Mouse (Mus musculus) liver, embryonic 14.5 days (tissue): ENCODE data around the gene Ern2. TPM values are rescaled to one million over a fixed set of nuclear protein-coding genes. Genes with fewer than 3 reads are reported as not detected.
A peak's percentile ranks its signal among the peaks of the same experiment; 100 is the strongest.

Experiments
- ATAC-seq: fragments of 200-750 bp; cut with Nextera tagmentation; 2 replicates; pipeline ENCODE4 v1.8.0; 2017; ENCODE audit warnings: moderate number of reproducible peaks, mild to moderate bottlenecking, moderate library complexity; ENCODE audit not compliant: insufficient read depth
- DNase-seq, 3 experiments: peaks; one replicate each; pipeline ENCODE4 v3.0.0-alpha.2; 2012 to 2013; ENCODE audit warnings: low read depth in 3 of 3, low spot score in 3 of 3
- H3K27ac ChIP-seq: fragments of 300-500 bp; sonication (generic); 2 replicates; pipeline ENCODE4 v1.5.1; 2014; ENCODE audit warnings: moderate library complexity, mild to moderate bottlenecking, control low read depth, inconsistent platforms
- H3K27me3 ChIP-seq: fragments of 300-500 bp; sonication (generic); 2 replicates; pipeline ENCODE4 v1.6.1; 2014; ENCODE audit warnings: mild to moderate bottlenecking, low read length, moderate library complexity; ENCODE audit not compliant: control insufficient read depth, insufficient read depth
- H3K36me3 ChIP-seq: fragments of 300-500 bp; sonication (generic); replicated peaks from 2 replicates; pipeline ENCODE4 v1.6.1; 2014; ENCODE audit warnings: low read depth; ENCODE audit not compliant: control insufficient read depth, insufficient read depth
- H3K4me1 ChIP-seq, 2 experiments: fragments of 200-500 bp in 1 of 2; fragments of 300-500 bp in 1 of 2; sonication (generic) in 1 of 2; replicated peaks; 2 replicates each; pipeline ENCODE4 v1.6.1; 2012 to 2014; ENCODE audit warnings: antibody characterized with exemption in 1 of 2, inconsistent platforms in 1 of 2, low read length in 1 of 2; ENCODE audit not compliant: control insufficient read depth in 2 of 2, insufficient read depth in 2 of 2
- H3K4me2 ChIP-seq: fragments of 300-500 bp; sonication (generic); 2 replicates; pipeline ENCODE4 v1.6.1; 2014; ENCODE audit warnings: low read depth, mild to moderate bottlenecking, control low read depth, moderate library complexity
- H3K4me3 ChIP-seq, 2 experiments: fragments of 200-500 bp in 1 of 2; fragments of 300-500 bp in 1 of 2; sonication (generic) in 1 of 2; 2 replicates each; pipeline ENCODE4 v1.5.1; 2012 to 2014; ENCODE audit warnings: low read depth in 2 of 2, low read length in 2 of 2, mild to moderate bottlenecking in 2 of 2, control low read depth in 1 of 2, inconsistent platforms in 1 of 2, moderate library complexity in 1 of 2; ENCODE audit not compliant: insufficient read depth in 1 of 2
- H3K9ac ChIP-seq: fragments of 300-500 bp; sonication (generic); replicated peaks from 2 replicates; pipeline ENCODE4 v1.6.1; 2014; ENCODE audit warnings: mild to moderate bottlenecking, control low read depth, moderate library complexity
- H3K9me3 ChIP-seq: fragments of 300-500 bp; sonication (generic); 2 replicates; pipeline ENCODE4 v1.6.1; 2016; ENCODE audit warnings: low read length, mixed read lengths; ENCODE audit not compliant: control insufficient read depth
- CTCF ChIP-seq: IDR thresholded peaks from 2 replicates; pipeline ENCODE4 v1.5.1; 2016; ENCODE audit warnings: antibody characterized with exemption, low read depth, control low read depth
- EP300 ChIP-seq: IDR thresholded peaks from 2 replicates; pipeline ENCODE4 v1.6.1; 2016; ENCODE audit warnings: antibody characterized with exemption, low read depth
- WGBS: fragments of 180-500 bp; shearing (Covaris S2); extraction: QIAGEN DNeasy Blood & Tissue Kit; methylation state at CpG from one replicate; pipeline ENCODE4 v1.1.7; 2014; ENCODE audit not compliant: insufficient replicate concordance; 5-methylcytosine and 5-hydroxymethylcytosine counted together
- polyA plus RNA-seq, 2 experiments: library from polyadenylated mRNA; depleted of rRNA in 1 of 2; stranded (reverse) in 1 of 2; unstranded in 1 of 2; fragments of >200 nt; fragmentation: Nextera tagmentation in 1 of 2; extraction: Ambion mirVana in 1 of 2; gene quantifications; 2 replicates each; pipeline versions ENCODE4 v1.2.1 to v1.2.3; 2012 to 2014

Ern2 gene
- polyA plus RNA-seq, 2 experiments: not detected

DNA sequence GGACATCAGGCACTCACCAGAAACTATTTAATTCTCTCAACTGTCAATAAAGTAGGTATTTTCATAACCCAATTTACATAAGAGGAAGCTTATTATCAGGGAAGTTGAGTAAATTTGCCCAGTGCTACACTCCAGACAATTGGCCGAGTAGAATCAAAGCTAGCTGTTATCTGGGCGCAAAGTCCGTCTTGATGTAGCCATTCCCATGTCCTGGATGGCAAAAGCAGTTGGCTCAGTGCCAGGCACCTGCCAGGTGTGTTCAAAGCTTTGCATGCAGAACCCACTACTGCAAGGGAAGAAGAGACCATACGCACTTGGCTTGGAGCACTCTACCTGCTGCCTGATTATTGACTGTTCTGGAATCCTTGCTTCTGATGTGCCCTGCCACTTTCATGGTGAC, 33.5 kb downstream of the Ern2 start:
- Histone ChIP-seq H3K36me3 (peaks cover 13% of the 10 kb centered on the region), H3K4me3 (no peak overlapping the region), H3K9me3 (no peaks in the 10 kb centered on the region), H3K27ac (no peak overlapping the region), H3K4me2 (no peak overlapping the region), H3K9ac (no peak overlapping the region), H3K4me1 (peaks cover 0 to 4% of the 10 kb centered on the region in 2 experiments; a peak in 2 of 4 replicates), H3K27me3 (no peaks in the 10 kb centered on the region)
- no peak for TF ChIP-seq CTCF
- TF ChIP-seq EP300: no peak
- WGBS: 71% methylated on average over 4 of the region's 4 CpGs
- ATAC-seq (no peak), DNase-seq (no peak)

DNA sequence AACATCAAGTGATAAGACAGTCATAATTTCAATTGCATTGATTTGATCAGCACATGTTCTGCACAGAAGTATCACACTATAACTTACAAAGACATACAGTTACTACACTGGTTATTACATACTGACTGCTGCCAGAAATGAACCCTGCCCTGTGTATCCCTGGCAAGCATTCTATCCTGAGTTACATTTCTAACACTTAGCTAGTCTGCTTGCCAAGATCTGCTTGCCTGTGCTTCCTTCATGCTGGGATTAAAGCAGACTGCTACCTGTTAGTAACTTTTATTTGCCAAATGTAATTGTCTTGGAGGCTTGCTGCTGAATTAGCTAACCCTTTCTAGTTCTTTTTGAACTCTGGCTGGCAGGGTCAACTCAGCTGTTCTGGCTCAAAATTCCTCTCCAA, 45.0 kb downstream of the Ern2 start:
- Histone ChIP-seq H3K9me3 (no peaks in the 10 kb centered on the region), H3K36me3 (peaks cover 53% of the 10 kb centered on the region), H3K4me1 (no peaks in the 10 kb centered on the region), H3K9ac (no peak overlapping the region), H3K27me3 (no peaks in the 10 kb centered on the region), H3K4me2 (no peak overlapping the region), H3K27ac (no peak overlapping the region), H3K4me3 (no peak overlapping the region)
- ATAC-seq (no peak), DNase-seq (no peak)
- no peak for TF ChIP-seq EP300
- no peak for TF ChIP-seq CTCF

DNA sequence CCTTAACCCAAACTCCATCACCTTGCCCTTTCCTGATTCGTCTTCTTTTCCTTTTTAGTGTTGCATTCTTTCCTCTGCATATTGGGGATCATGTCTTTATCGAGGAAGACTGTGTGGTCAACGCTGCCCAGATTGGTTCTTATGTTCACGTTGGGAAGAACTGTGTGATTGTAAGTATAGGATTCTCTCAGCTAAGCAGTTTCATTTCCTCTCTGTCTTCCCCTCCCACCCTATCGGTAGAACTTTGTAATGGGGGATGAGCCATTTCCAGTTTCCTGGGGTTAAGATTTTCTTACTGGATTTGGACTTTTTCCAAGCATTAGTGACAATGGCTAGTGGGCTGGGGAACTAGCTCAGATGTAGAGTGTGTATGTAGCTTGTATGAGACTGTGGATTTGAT, 47.8 kb downstream of the Ern2 start:
- Histone ChIP-seq H3K27ac (no peak overlapping the region), H3K9ac (no peak overlapping the region), H3K4me2 (no peak overlapping the region), H3K9me3 (no peaks in the 10 kb centered on the region), H3K36me3 (peaks cover 55% of the 10 kb centered on the region), H3K27me3 (no peaks in the 10 kb centered on the region), H3K4me1 (peaks cover 0 to 5% of the 10 kb centered on the region in 2 experiments; a peak in 2 of 4 replicates), H3K4me3 (no peak overlapping the region)
- TF ChIP-seq CTCF: no peak
- TF ChIP-seq EP300: no peak
- ATAC-seq: no peak
- DNase-seq: no peak
- WGBS: 76% methylated on average over 5 of the region's 5 CpGs

DNA sequence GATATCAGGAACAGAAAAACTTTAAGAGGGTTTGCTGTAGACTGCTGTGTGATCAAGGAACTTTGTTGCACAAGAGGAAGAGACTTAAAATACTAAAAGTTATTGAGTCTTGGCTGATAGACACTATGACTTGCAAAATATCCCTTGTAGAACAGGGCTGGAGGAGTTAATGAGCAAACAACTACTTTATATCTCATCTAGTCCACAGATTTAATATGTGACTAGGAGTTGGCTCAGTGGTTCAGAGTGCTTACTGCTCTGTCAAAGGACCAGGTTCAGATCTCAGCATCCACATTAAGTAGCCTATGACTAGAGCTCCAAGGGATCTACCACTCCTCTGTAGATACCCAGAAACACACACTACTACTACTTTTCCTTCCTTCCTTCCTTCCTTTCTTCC, 48.9 kb downstream of the Ern2 start:
- no peak overlapping the region for H3K9ac ChIP-seq
- no peak overlapping the region for H3K4me3 ChIP-seq
- H3K27ac ChIP-seq: no peak overlapping the region
- H3K36me3 ChIP-seq: peaks cover 51% of the 10 kb centered on the region
- peaks cover 0 to 5% of the 10 kb centered on the region in 2 experiments; a peak in 2 of 4 replicates for H3K4me1 ChIP-seq
- no peak for TF ChIP-seq CTCF
- TF ChIP-seq EP300: no peak
- no peaks in the 10 kb centered on the region for H3K9me3 ChIP-seq
- DNase-seq: no peak
- no peaks in the 10 kb centered on the region for H3K27me3 ChIP-seq
- no peak for ATAC-seq
- no peak overlapping the region for H3K4me2 ChIP-seq

DNA sequence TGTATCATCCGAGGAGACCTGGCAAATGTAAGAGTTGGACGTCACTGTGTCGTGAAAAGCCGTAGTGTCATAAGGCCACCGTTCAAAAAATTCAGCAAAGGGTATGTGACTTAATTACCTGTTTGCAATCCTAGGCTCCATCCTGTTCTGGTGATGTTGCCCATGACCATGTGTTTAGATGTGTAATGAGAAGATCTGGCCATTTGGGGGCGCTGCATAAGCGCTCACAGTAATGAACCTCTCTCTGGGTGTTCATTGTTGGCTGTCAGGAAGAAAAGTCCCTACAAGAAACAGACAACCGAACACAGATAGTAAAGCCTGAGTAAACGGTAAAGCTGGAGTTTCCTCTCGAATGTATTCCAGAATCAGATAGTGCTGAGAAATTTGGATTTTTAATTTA, 50.9 kb downstream of the Ern2 start:
- WGBS: 67% methylated on average over 10 of the region's 10 CpGs
- ATAC-seq: no peak
- Histone ChIP-seq H3K36me3 (peaks cover 36% of the 10 kb centered on the region), H3K4me1 (peaks cover 2 to 7% of the 10 kb centered on the region in 2 experiments; a peak in 2 of 4 replicates), H3K4me3 (no peak overlapping the region), H3K4me2 (no peak overlapping the region), H3K27ac (no peak overlapping the region), H3K9me3 (no peaks in the 10 kb centered on the region), H3K9ac (no peak overlapping the region), H3K27me3 (no peaks in the 10 kb centered on the region)
- no peak for TF ChIP-seq EP300
- TF ChIP-seq CTCF: peak; percentile 63
- peak in 1 of 3 experiments; percentile 27 for DNase-seq
